Mouse (Mus musculus) erythroblast, embryonic 14.5 days (primary cell): Measurements from ENCODE around the gene Plekhd1. TPM values are rescaled to one million over a fixed set of nuclear protein-coding genes. Genes with fewer than 3 reads are reported as not detected.
A peak's percentile ranks its signal among the peaks of the same experiment; 100 is the strongest.

Experiments used
- H3K27me3 ChIP-seq: 2 replicates; pipeline ENCODE4 v1.6.1; 2012; ENCODE audit warnings: inconsistent platforms; ENCODE audit not compliant: control insufficient read depth
- H3K36me3 ChIP-seq: 2 replicates; pipeline ENCODE4 v1.6.1; 2012; ENCODE audit warnings: mild to moderate bottlenecking, inconsistent platforms; ENCODE audit not compliant: control insufficient read depth
- H3K4me1 ChIP-seq: 2 replicates; pipeline ENCODE4 v1.6.1; 2012; ENCODE audit warnings: inconsistent platforms; ENCODE audit not compliant: control insufficient read depth
- H3K4me3 ChIP-seq: replicated peaks from 2 replicates; pipeline ENCODE3; 2012; ENCODE audit warnings: moderate library complexity, mild to moderate bottlenecking, inconsistent platforms
- H3K9me3 ChIP-seq: 2 replicates; pipeline ENCODE4 v1.6.1; 2012; ENCODE audit warnings: low read length, inconsistent platforms, mixed read lengths; ENCODE audit not compliant: control insufficient read depth
- GATA1 ChIP-seq: IDR thresholded peaks from 2 replicates; pipeline ENCODE4 v1.6.1; 2012; ENCODE audit warnings: low read length, inconsistent platforms, mixed read lengths
- TAL1 ChIP-seq: IDR thresholded peaks from 3 replicates; pipeline ENCODE4 v1.6.1; 2012; ENCODE audit warnings: low read length, inconsistent platforms, mixed read lengths
- polyA plus RNA-seq: library from polyadenylated mRNA; stranded (reverse); fragments of >175 nt; gene quantifications from 2 replicates; pipeline ENCODE4 v1.2.3, GENCODE M21; 2012

Plekhd1 gene
- polyA plus RNA-seq, 1 experiment = 0.01 TPM

- Histone ChIP-seq H3K4me1 (peaks cover 8% of the 10 kb centered on the region), H3K4me3 (no peak overlapping the region), H3K9me3 (no peaks in the 10 kb centered on the region), H3K27me3 (no peaks in the 10 kb centered on the region), H3K36me3 (peaks cover 43% of the 10 kb centered on the region)
- TF ChIP-seq TAL1 (no peak), GATA1 (no peak)
Measured at GRCm38 (mm10) chr12:80662322-80662721, 30.1 kb upstream of the Plekhd1 start.

- Histone ChIP-seq H3K36me3 (peaks cover 51% of the 10 kb centered on the region), H3K4me1 (peaks cover 4% of the 10 kb centered on the region), H3K4me3 (no peak overlapping the region), H3K27me3 (no peaks in the 10 kb centered on the region), H3K9me3 (no peaks in the 10 kb centered on the region)
- TF ChIP-seq TAL1 (no peak), GATA1 (no peak)
Measured at GRCm38 (mm10) chr12:80663935-80664334, 28.5 kb upstream of the Plekhd1 start.

GRCm38 (mm10) chr12:80668391-80668790 lies 24.0 kb upstream of the Plekhd1 start:
- Histone ChIP-seq H3K4me3 (no peak overlapping the region), H3K36me3 (peaks cover 57% of the 10 kb centered on the region), H3K27me3 (no peaks in the 10 kb centered on the region), H3K9me3 (no peaks in the 10 kb centered on the region), H3K4me1 (no peaks in the 10 kb centered on the region)
- TF ChIP-seq GATA1 = no peak
- no peak for TF ChIP-seq TAL1

- H3K9me3 ChIP-seq = no peaks in the 10 kb centered on the region
- H3K27me3 ChIP-seq = no peaks in the 10 kb centered on the region
- H3K4me3 ChIP-seq = no peak overlapping the region
- H3K36me3 ChIP-seq = peaks cover 56% of the 10 kb centered on the region
- TF ChIP-seq GATA1 (no peak), TAL1 (no peak)
- no peaks in the 10 kb centered on the region for H3K4me1 ChIP-seq
Measured at GRCm38 (mm10) chr12:80673170-80673569, 19.2 kb upstream of the Plekhd1 start.

- Histone ChIP-seq H3K9me3 (no peaks in the 10 kb centered on the region), H3K4me3 (no peak overlapping the region), H3K4me1 (peaks cover 40% of the 10 kb centered on the region), H3K27me3 (no peaks in the 10 kb centered on the region), H3K36me3 (peaks cover 44% of the 10 kb centered on the region)
- TF ChIP-seq GATA1 (no peak), TAL1 (no peak)
Measured at GRCm38 (mm10) chr12:80681340-80681739, 11.1 kb upstream of the Plekhd1 start.

- Histone ChIP-seq H3K9me3 (no peaks in the 10 kb centered on the region), H3K4me1 (peaks cover 44% of the 10 kb centered on the region), H3K36me3 (peaks cover 30% of the 10 kb centered on the region), H3K27me3 (no peaks in the 10 kb centered on the region), H3K4me3 (peak overlapping the region; percentile 10)
- TF ChIP-seq GATA1 (no peak), TAL1 (peak; percentile 52)
Measured at GRCm38 (mm10) chr12:80683554-80683953, 8.8 kb upstream of the Plekhd1 start.

GRCm38 (mm10) chr12:80684316-80684715 lies 8.1 kb upstream of the Plekhd1 start:
- Histone ChIP-seq H3K36me3 (peaks cover 27% of the 10 kb centered on the region), H3K9me3 (no peaks in the 10 kb centered on the region), H3K27me3 (no peaks in the 10 kb centered on the region)

GRCm38 (mm10) chr12:80687788-80688211 lies 4.6 kb upstream of the Plekhd1 start:
- Histone ChIP-seq H3K36me3 (peaks cover 3% of the 10 kb centered on the region), H3K9me3 (peaks cover 8% of the 10 kb centered on the region), H3K27me3 (peaks cover 32% of the 10 kb centered on the region), H3K4me3 (no peak overlapping the region), H3K4me1 (peaks cover 41% of the 10 kb centered on the region)
- no peak for TF ChIP-seq TAL1
- no peak for TF ChIP-seq GATA1

More at GRCm38 (mm10) chr12:80684316-80684715, 8.1 kb upstream of the Plekhd1 start:
- Histone ChIP-seq H3K4me3 (no peak overlapping the region), H3K4me1 (peaks cover 44% of the 10 kb centered on the region)
- TF ChIP-seq GATA1 (no peak), TAL1 (no peak)

GRCm38 (mm10) chr12:80689696-80690095 lies 2.7 kb upstream of the Plekhd1 start:
- H3K36me3 ChIP-seq = no peaks in the 10 kb centered on the region
- H3K9me3 ChIP-seq = peaks cover 9% of the 10 kb centered on the region
- peaks cover 26% of the 10 kb centered on the region for H3K4me1 ChIP-seq
- no peak overlapping the region for H3K4me3 ChIP-seq
- peaks cover 51% of the 10 kb centered on the region for H3K27me3 ChIP-seq
- TF ChIP-seq GATA1 (no peak), TAL1 (no peak)

- peaks cover 61% of the 10 kb centered on the region for H3K27me3 ChIP-seq
- H3K9me3 ChIP-seq = peaks cover 9% of the 10 kb centered on the region
- H3K4me1 ChIP-seq = peaks cover 20% of the 10 kb centered on the region
- TF ChIP-seq GATA1 (no peak), TAL1 (no peak)
- H3K4me3 ChIP-seq = no peak overlapping the region
- H3K36me3 ChIP-seq = no peaks in the 10 kb centered on the region
Measured at GRCm38 (mm10) chr12:80691671-80692091, 710 bp upstream of the Plekhd1 start.
